Mouse (Mus musculus): Measurements from ENCODE around the gene Stpg3. TPM values are rescaled to one million over a fixed set of nuclear protein-coding genes. Genes with fewer than 3 reads are reported as not detected.

The Stpg3 gene
- polyA plus RNA-seq, 1 experiment from 2014 or later, result not detected

- Histone ChIP-seq H3K9me3 (ENCODE audit: low read length) (no peaks in the 10 kb centered on the region), H3K36me3 (replicated peaks; ENCODE audit: insufficient read depth, low read length) (no peaks in the 10 kb centered on the region), H3K4me1 (ENCODE audit: insufficient read depth) (peaks cover 10% of the 10 kb centered on the region), H3K27me3 (ENCODE audit: insufficient read depth, low read length) (no peaks in the 10 kb centered on the region), H3K27ac (ENCODE audit: low read depth) (no peak overlapping the region), H3K9ac (replicated peaks) (no peak overlapping the region), H3K4me3 (ENCODE audit: low read depth, low read length) (no peak overlapping the region), H3K4me2 (ENCODE audit: low read depth, low read length) (no peak overlapping the region)
- DNase-seq (no peak), ATAC-seq (no peak)
- TF ChIP-seq EP300 (IDR thresholded peaks at IDR 0.05; ENCODE audit: low read depth) (no peak), CTCF (IDR thresholded peaks at IDR 0.05; ENCODE audit: low read depth) (no peak)
- 83% methylated on average over 7 of the region's 7 CpGs for WGBS (ENCODE audit: insufficient replicate concordance)
These were observed 16.1 kb upstream of the Stpg3 start for GRCm38 (mm10) chr2:25230581-25230980.

DNA sequence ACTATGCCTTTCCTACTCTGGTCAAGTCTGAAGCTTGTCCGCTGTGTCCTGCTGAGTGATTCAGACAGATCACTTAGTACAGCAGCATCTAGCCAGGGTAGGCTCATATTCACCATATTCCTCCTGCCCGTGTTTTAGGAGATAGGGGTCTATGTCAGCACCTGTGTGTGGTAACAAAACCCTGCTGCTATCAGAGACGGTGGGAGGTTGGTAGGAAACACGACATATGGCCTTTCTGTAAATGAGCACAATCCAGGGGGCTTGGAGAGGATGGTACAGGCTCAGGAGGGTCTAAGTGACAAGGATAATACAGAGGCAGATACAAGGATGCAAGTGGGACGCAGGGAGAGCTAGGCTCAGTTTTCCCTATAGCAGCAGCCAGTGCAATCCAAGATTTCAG, 15.1 kb upstream of the Stpg3 start:
- TF ChIP-seq CTCF (IDR thresholded peaks at IDR 0.05; ENCODE audit: low read depth), result no peak
- no peak for TF ChIP-seq EP300 (IDR thresholded peaks at IDR 0.05; ENCODE audit: low read depth)
- DNase-seq (no peak), ATAC-seq (no peak)
- Histone ChIP-seq H3K4me2 (ENCODE audit: low read depth, low read length) (no peak overlapping the region), H3K9me3 (ENCODE audit: low read length) (no peaks in the 10 kb centered on the region), H3K36me3 (replicated peaks; ENCODE audit: insufficient read depth, low read length) (no peaks in the 10 kb centered on the region), H3K27ac (ENCODE audit: low read depth) (no peak overlapping the region), H3K4me3 (ENCODE audit: low read depth, low read length) (no peak overlapping the region), H3K4me1 (ENCODE audit: insufficient read depth) (peaks cover 13% of the 10 kb centered on the region), H3K27me3 (ENCODE audit: insufficient read depth, low read length) (no peaks in the 10 kb centered on the region), H3K9ac (replicated peaks) (no peak overlapping the region)
- WGBS (ENCODE audit: insufficient replicate concordance), result 81% methylated on average over 5 of the region's 5 CpGs

DNA sequence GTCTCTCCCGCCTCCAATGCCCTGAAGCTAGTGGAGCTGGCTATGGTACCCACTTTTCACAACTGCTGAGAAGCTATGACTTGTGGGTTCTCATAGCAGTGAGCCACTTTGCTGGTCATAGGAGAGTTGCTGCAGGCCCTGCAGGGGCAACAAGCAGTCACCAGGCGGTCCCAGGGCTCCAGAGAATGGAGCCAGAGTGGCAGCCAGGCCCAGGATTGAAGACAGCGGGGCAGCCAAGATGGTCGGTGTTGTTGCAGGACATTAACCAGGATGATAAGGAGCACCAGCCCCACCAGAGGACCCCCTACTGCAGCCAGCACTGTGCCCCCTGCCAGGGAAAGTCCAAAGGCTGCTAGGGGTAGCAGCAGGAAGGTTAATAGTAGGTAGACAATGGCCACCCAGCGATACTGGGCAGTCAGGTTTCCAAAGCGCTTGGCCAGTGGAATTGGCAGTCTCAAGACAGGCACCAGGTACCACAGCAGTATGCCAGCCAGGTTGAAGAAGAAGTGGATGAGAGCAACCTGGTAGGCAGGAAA, 14.6 kb upstream of the Stpg3 start:
- peaks cover 13% of the 10 kb centered on the region for H3K4me1 ChIP-seq (ENCODE audit: insufficient read depth)
- DNase-seq (no peak), ATAC-seq (no peak)
- TF ChIP-seq CTCF (IDR thresholded peaks at IDR 0.05; ENCODE audit: low read depth), result no peak
- TF ChIP-seq EP300 (IDR thresholded peaks at IDR 0.05; ENCODE audit: low read depth), result no peak
- no peak overlapping the region for H3K9ac ChIP-seq (replicated peaks)
- H3K27ac ChIP-seq (ENCODE audit: low read depth), result peak overlapping the region; percentile 74; the same call in 1 of the 2 replicates
- no peaks in the 10 kb centered on the region for H3K9me3 ChIP-seq (ENCODE audit: low read length)
- H3K36me3 ChIP-seq (replicated peaks; ENCODE audit: insufficient read depth, low read length), result no peaks in the 10 kb centered on the region
- WGBS (ENCODE audit: insufficient replicate concordance), result 64% methylated on average over 6 of the region's 6 CpGs
- peak overlapping the region; percentile 62 for H3K4me2 ChIP-seq (ENCODE audit: low read depth, low read length)
- H3K27me3 ChIP-seq (ENCODE audit: insufficient read depth, low read length), result no peaks in the 10 kb centered on the region
- H3K4me3 ChIP-seq (ENCODE audit: low read depth, low read length), result no peak overlapping the region

GRCm38 (mm10) chr2:25228431-25228889, 14.0 kb upstream of the Stpg3 start:
- peak overlapping the region; percentile 52; the same call in 1 of the 2 replicates for H3K9ac ChIP-seq (replicated peaks)
- TF ChIP-seq EP300 (IDR thresholded peaks at IDR 0.05; ENCODE audit: low read depth), result peak; percentile 75
- peak; percentile 86 for TF ChIP-seq CTCF (IDR thresholded peaks at IDR 0.05; ENCODE audit: low read depth)
- peak overlapping the region; percentile 44 for H3K4me3 ChIP-seq (ENCODE audit: low read depth, low read length)
- no peaks in the 10 kb centered on the region for H3K9me3 ChIP-seq (ENCODE audit: low read length)
- ATAC-seq, result peak; percentile 18
- peaks cover 2% of the 10 kb centered on the region for H3K36me3 ChIP-seq (replicated peaks; ENCODE audit: insufficient read depth, low read length)
- no peaks in the 10 kb centered on the region for H3K27me3 ChIP-seq (ENCODE audit: insufficient read depth, low read length)
- peaks cover 15% of the 10 kb centered on the region for H3K4me1 ChIP-seq (ENCODE audit: insufficient read depth)
- H3K4me2 ChIP-seq (ENCODE audit: low read depth, low read length), result peak overlapping the region; percentile 62
- peak overlapping the region; percentile 74 for H3K27ac ChIP-seq (ENCODE audit: low read depth)
- peak; percentile 89 for DNase-seq
- 0% methylated on average over 7 of the region's 7 CpGs for WGBS (ENCODE audit: insufficient replicate concordance)

- no peak for TF ChIP-seq EP300 (IDR thresholded peaks at IDR 0.05; ENCODE audit: low read depth)
- no peak for TF ChIP-seq CTCF (IDR thresholded peaks at IDR 0.05; ENCODE audit: low read depth)
- WGBS (ENCODE audit: insufficient replicate concordance), result 85% methylated on average over 4 of the region's 4 CpGs
These were observed 13.0 kb upstream of the Stpg3 start for GRCm38 (mm10) chr2:25227406-25227805.

GRCm38 (mm10) chr2:25226864-25227263, 12.4 kb upstream of the Stpg3 start:
- 79% methylated on average over 5 of the region's 5 CpGs for WGBS (ENCODE audit: insufficient replicate concordance)
- no peak overlapping the region for H3K4me2 ChIP-seq (ENCODE audit: low read depth, low read length)
- H3K9ac ChIP-seq (replicated peaks), result no peak overlapping the region
- H3K27ac ChIP-seq (ENCODE audit: low read depth), result no peak overlapping the region
- H3K36me3 ChIP-seq (replicated peaks; ENCODE audit: insufficient read depth, low read length), result peaks cover 7% of the 10 kb centered on the region
- H3K4me1 ChIP-seq (ENCODE audit: insufficient read depth), result peaks cover 19% of the 10 kb centered on the region
- no peak for ATAC-seq
- TF ChIP-seq EP300 (IDR thresholded peaks at IDR 0.05; ENCODE audit: low read depth) (no peak), CTCF (IDR thresholded peaks at IDR 0.05; ENCODE audit: low read depth) (no peak)
- DNase-seq, result no peak
- H3K4me3 ChIP-seq (ENCODE audit: low read depth, low read length), result no peak overlapping the region
- no peaks in the 10 kb centered on the region for H3K27me3 ChIP-seq (ENCODE audit: insufficient read depth, low read length)
- no peaks in the 10 kb centered on the region for H3K9me3 ChIP-seq (ENCODE audit: low read length)

More at GRCm38 (mm10) chr2:25227406-25227805, 13.0 kb upstream of the Stpg3 start:
- Histone ChIP-seq H3K9ac (replicated peaks) (no peak overlapping the region), H3K4me2 (ENCODE audit: low read depth, low read length) (no peak overlapping the region), H3K4me3 (ENCODE audit: low read depth, low read length) (no peak overlapping the region), H3K4me1 (ENCODE audit: insufficient read depth) (peaks cover 19% of the 10 kb centered on the region), H3K9me3 (ENCODE audit: low read length) (no peaks in the 10 kb centered on the region), H3K27ac (ENCODE audit: low read depth) (no peak overlapping the region), H3K36me3 (replicated peaks; ENCODE audit: insufficient read depth, low read length) (peaks cover 6% of the 10 kb centered on the region), H3K27me3 (ENCODE audit: insufficient read depth, low read length) (no peaks in the 10 kb centered on the region)
- ATAC-seq (no peak), DNase-seq (no peak)

Measured in liver, postnatal 0 days (tissue).